Mouse (Mus musculus) yolk sac, embryonic 10.5 days (tissue): ENCODE data around the gene Prkd2.

Experiments used
- DNase-seq: peaks from one replicate; pipeline ENCODE4 v3.0.0-alpha.2; 2017; ENCODE audit warnings: low spot score

The Prkd2 gene

GRCm38 (mm10) chr7:16918670-16919069, 76.0 kb downstream of the Prkd2 start:
- DNase-seq = no peak

DNA sequence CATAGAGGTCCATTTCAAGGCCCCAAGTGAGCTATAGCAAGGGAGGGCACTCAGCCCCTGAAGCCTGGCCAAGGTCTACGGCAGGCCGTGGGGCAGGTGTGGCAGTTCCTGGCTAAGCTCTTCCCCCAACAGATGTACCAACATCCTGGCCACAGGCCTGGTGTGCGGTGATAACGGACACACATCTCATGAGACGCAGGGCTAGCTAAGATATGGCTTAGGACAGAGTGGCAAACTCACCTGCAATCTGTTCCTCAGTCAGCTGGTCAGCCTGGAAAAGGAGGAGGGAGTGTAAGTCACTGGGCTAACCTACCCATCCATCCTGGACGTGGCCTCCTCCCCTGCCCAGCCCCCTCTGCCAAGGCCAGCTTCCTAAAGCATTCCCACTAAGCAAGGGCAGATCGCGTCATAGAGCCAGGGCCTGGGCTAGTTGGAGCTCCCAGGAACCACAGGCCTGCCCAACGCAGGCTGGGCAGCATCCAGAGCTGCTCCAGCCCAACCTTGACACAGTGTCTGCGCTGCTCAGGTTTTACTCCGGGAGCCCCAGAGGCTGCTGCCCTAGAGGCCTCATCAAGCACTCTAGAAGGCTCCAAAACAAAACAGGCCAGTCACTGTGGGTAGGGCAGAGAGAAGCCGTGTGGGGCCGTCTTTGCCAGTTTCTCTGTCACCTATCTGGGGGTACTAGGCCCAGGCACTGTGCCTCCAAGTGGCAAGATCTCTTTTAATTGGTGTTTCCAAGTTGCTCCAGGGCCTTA, 76.9 kb downstream of the Prkd2 start:
- DNase-seq = no peak
